Mouse (Mus musculus): Measurements from ENCODE around the gene Cdk14. TPM values are rescaled to one million over a fixed set of nuclear protein-coding genes. Genes with fewer than 3 reads are reported as not detected.
A peak's percentile ranks its signal among the peaks of the same experiment; 100 is the strongest.

The Cdk14 gene
- polyA plus RNA-seq, 1 experiment from 2014 or later = 19.7 TPM

GRCm38 (mm10) chr5:5253177-5253576 lies 166.9 kb downstream of the Cdk14 start:
- Histone ChIP-seq H3K36me3 (ENCODE audit: insufficient read depth, low read length) (no peaks in the 10 kb centered on the region), H3K9me3 (ENCODE audit: low read length) (no peaks in the 10 kb centered on the region), H3K4me1 (ENCODE audit: insufficient read depth, low read depth, low read length) (no peaks in the 10 kb centered on the region), H3K4me3 (ENCODE audit: low read depth, low read length) (no peak overlapping the region), H3K4me2 (replicated peaks; ENCODE audit: low read depth, low read length) (no peak overlapping the region), H3K27ac (ENCODE audit: low read length) (no peak overlapping the region), H3K9ac (replicated peaks; ENCODE audit: low read depth) (no peak overlapping the region), H3K27me3 (replicated peaks; ENCODE audit: insufficient read depth, low read length) (no peaks in the 10 kb centered on the region)
- DNase-seq (ENCODE audit: low spot score) = no peak
- TF ChIP-seq EP300 (IDR thresholded peaks at IDR 0.05) (no peak), CTCF (IDR thresholded peaks at IDR 0.05) (no peak)
- ATAC-seq = no peak
- WGBS = 90% methylated on average over 3 of the region's 3 CpGs

GRCm38 (mm10) chr5:5247671-5248070 lies 172.4 kb downstream of the Cdk14 start:
- Histone ChIP-seq H3K27ac (ENCODE audit: low read length) (no peak overlapping the region), H3K4me1 (ENCODE audit: insufficient read depth, low read depth, low read length) (no peaks in the 10 kb centered on the region), H3K27me3 (replicated peaks; ENCODE audit: insufficient read depth, low read length) (no peaks in the 10 kb centered on the region), H3K9ac (replicated peaks; ENCODE audit: low read depth) (no peak overlapping the region), H3K9me3 (ENCODE audit: low read length) (no peaks in the 10 kb centered on the region), H3K4me3 (ENCODE audit: low read depth, low read length) (no peak overlapping the region), H3K36me3 (ENCODE audit: insufficient read depth, low read length) (no peaks in the 10 kb centered on the region), H3K4me2 (replicated peaks; ENCODE audit: low read depth, low read length) (no peak overlapping the region)
- no peak; the same call in 1 of the 2 replicates for ATAC-seq
- no peak; the same call in 1 of the 2 replicates for TF ChIP-seq EP300 (IDR thresholded peaks at IDR 0.05)
- TF ChIP-seq CTCF (IDR thresholded peaks at IDR 0.05) = no peak
- WGBS = 62% methylated on average over 6 of the region's 6 CpGs
- peak; percentile 26 for DNase-seq (ENCODE audit: low spot score)

GRCm38 (mm10) chr5:5246534-5247175 lies 173.5 kb downstream of the Cdk14 start:
- TF ChIP-seq CTCF (IDR thresholded peaks at IDR 0.05) (no peak), EP300 (IDR thresholded peaks at IDR 0.05) (no peak)
- Histone ChIP-seq H3K4me3 (ENCODE audit: low read depth, low read length) (no peak overlapping the region), H3K36me3 (ENCODE audit: insufficient read depth, low read length) (no peaks in the 10 kb centered on the region), H3K4me2 (replicated peaks; ENCODE audit: low read depth, low read length) (no peak overlapping the region), H3K27ac (ENCODE audit: low read length) (no peak overlapping the region), H3K9me3 (ENCODE audit: low read length) (no peaks in the 10 kb centered on the region), H3K4me1 (ENCODE audit: insufficient read depth, low read depth, low read length) (no peaks in the 10 kb centered on the region), H3K9ac (replicated peaks; ENCODE audit: low read depth) (no peak overlapping the region), H3K27me3 (replicated peaks; ENCODE audit: insufficient read depth, low read length) (no peaks in the 10 kb centered on the region)
- ATAC-seq (no peak), DNase-seq (ENCODE audit: low spot score) (no peak)
- WGBS = 79% methylated on average over 2 of the region's 2 CpGs

GRCm38 (mm10) chr5:5245182-5245581 lies 174.9 kb downstream of the Cdk14 start:
- DNase-seq (ENCODE audit: low spot score) = no peak
- WGBS = 90% methylated on average over 7 of the region's 7 CpGs

DNA sequence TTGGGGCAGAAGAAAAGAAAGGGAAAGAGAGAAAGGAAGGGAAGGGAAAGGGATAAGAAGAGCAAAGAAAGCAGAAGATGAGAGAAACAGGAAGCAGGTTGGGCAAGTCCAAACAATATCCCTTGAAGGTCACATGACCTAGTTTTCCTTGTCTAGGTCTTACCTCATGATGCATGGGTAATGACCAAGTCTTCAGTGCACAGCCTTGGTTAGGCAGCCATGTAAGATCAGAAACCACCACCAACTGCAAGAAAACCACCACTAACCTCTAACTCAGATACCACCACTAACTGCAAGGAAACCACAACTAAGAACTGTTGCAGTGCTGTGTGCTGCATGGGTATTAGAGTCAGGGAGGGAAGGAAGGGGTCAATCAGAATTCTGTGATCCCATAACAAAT lies 176.5 kb downstream of the Cdk14 start:
- no peaks in the 10 kb centered on the region for H3K27me3 ChIP-seq (replicated peaks; ENCODE audit: insufficient read depth, low read length)
- H3K9me3 ChIP-seq (ENCODE audit: low read length) = no peaks in the 10 kb centered on the region
- TF ChIP-seq EP300 (IDR thresholded peaks at IDR 0.05) (no peak), CTCF (IDR thresholded peaks at IDR 0.05) (no peak)
- no peak for ATAC-seq
- H3K4me3 ChIP-seq (ENCODE audit: low read depth, low read length) = no peak overlapping the region
- H3K9ac ChIP-seq (replicated peaks; ENCODE audit: low read depth) = no peak overlapping the region
- H3K4me2 ChIP-seq (replicated peaks; ENCODE audit: low read depth, low read length) = no peak overlapping the region
- DNase-seq (ENCODE audit: low spot score) = no peak
- no peak overlapping the region for H3K27ac ChIP-seq (ENCODE audit: low read length)
- H3K36me3 ChIP-seq (ENCODE audit: insufficient read depth, low read length) = no peaks in the 10 kb centered on the region
- H3K4me1 ChIP-seq (ENCODE audit: insufficient read depth, low read depth, low read length) = no peaks in the 10 kb centered on the region

More at GRCm38 (mm10) chr5:5245182-5245581, 174.9 kb downstream of the Cdk14 start:
- H3K27me3 ChIP-seq (replicated peaks; ENCODE audit: insufficient read depth, low read length) = no peaks in the 10 kb centered on the region
- no peaks in the 10 kb centered on the region for H3K4me1 ChIP-seq (ENCODE audit: insufficient read depth, low read depth, low read length)
- no peaks in the 10 kb centered on the region for H3K36me3 ChIP-seq (ENCODE audit: insufficient read depth, low read length)
- H3K9me3 ChIP-seq (ENCODE audit: low read length) = no peaks in the 10 kb centered on the region
- H3K4me2 ChIP-seq (replicated peaks; ENCODE audit: low read depth, low read length) = no peak overlapping the region
- ATAC-seq = no peak
- H3K9ac ChIP-seq (replicated peaks; ENCODE audit: low read depth) = no peak overlapping the region
- no peak overlapping the region for H3K27ac ChIP-seq (ENCODE audit: low read length)
- no peak overlapping the region for H3K4me3 ChIP-seq (ENCODE audit: low read depth, low read length)
- TF ChIP-seq EP300 (IDR thresholded peaks at IDR 0.05) (no peak), CTCF (IDR thresholded peaks at IDR 0.05) (no peak)

GRCm38 (mm10) chr5:5242704-5243103 lies 177.4 kb downstream of the Cdk14 start:
- no peak for ATAC-seq

More at GRCm38 (mm10) chr5:5242704-5243103, 177.4 kb downstream of the Cdk14 start:
- WGBS = 94% methylated on average over 5 of the region's 5 CpGs
- DNase-seq (ENCODE audit: low spot score) = no peak
- no peak overlapping the region for H3K9ac ChIP-seq (replicated peaks; ENCODE audit: low read depth)
- H3K27ac ChIP-seq (ENCODE audit: low read length) = no peak overlapping the region
- no peaks in the 10 kb centered on the region for H3K9me3 ChIP-seq (ENCODE audit: low read length)
- no peaks in the 10 kb centered on the region for H3K27me3 ChIP-seq (replicated peaks; ENCODE audit: insufficient read depth, low read length)
- no peaks in the 10 kb centered on the region for H3K4me1 ChIP-seq (ENCODE audit: insufficient read depth, low read depth, low read length)
- H3K36me3 ChIP-seq (ENCODE audit: insufficient read depth, low read length) = no peaks in the 10 kb centered on the region
- H3K4me3 ChIP-seq (ENCODE audit: low read depth, low read length) = no peak overlapping the region
- H3K4me2 ChIP-seq (replicated peaks; ENCODE audit: low read depth, low read length) = no peak overlapping the region
- TF ChIP-seq CTCF (IDR thresholded peaks at IDR 0.05) (no peak), EP300 (IDR thresholded peaks at IDR 0.05) (no peak)
